In genomic region chr6:7844802-7845679, GRCm38 (mm10) we compare ENCODE assay signal across 7 mouse cellular contexts. TPM values are rescaled to one million over a fixed set of nuclear protein-coding genes. Genes with fewer than 3 reads are reported as not detected.
A peak's percentile ranks its signal among the peaks of the same experiment; 100 is the strongest.
DNase-seq lines count a peak whose midpoint lies in the region; TF ChIP-seq lines count a peak whose summit lies in the region.

C1galt1 (plus strand) TSS chr6:7844842.

- no peaks in the 10 kb centered on the region for H3K27me3 ChIP-seq in E14TG2a.4 (ENCODE audit: insufficient read depth, low read length)
- H3K27me3 ChIP-seq in forebrain, embryonic 10.5 days (ENCODE audit: poor library complexity, severe bottlenecking): no peaks in the 10 kb centered on the region
- no peaks in the 10 kb centered on the region for H3K27me3 ChIP-seq in hindbrain, embryonic 10.5 days (ENCODE audit: insufficient read depth, poor library complexity, severe bottlenecking)
- H3K27me3 ChIP-seq in megakaryocyte, embryonic 14.5 days (replicated peaks): no peaks in the 10 kb centered on the region
- H3K27me3 ChIP-seq in splenic B cell, adult 2 months (ENCODE audit: control insufficient read depth, insufficient read depth, low read length, poor library complexity, severe bottlenecking): no peaks in the 10 kb centered on the region

- peaks cover 41% of the 10 kb centered on the region for H3K4me1 ChIP-seq in E14TG2a.4 (replicated peaks; ENCODE audit: low read depth, low read length)
- peaks cover 31% of the 10 kb centered on the region for H3K4me1 ChIP-seq in forebrain, embryonic 10.5 days
- H3K4me1 ChIP-seq in hindbrain, embryonic 10.5 days (replicated peaks): peaks cover 25% of the 10 kb centered on the region
- peaks cover 44% of the 10 kb centered on the region for H3K4me1 ChIP-seq in megakaryocyte, embryonic 14.5 days

- H3K9me3 ChIP-seq in E14TG2a.4 (ENCODE audit: low read length): peaks cover 8% of the 10 kb centered on the region; the same call in 1 of the 2 replicates
- no peaks in the 10 kb centered on the region for H3K9me3 ChIP-seq in forebrain, embryonic 10.5 days
- no peaks in the 10 kb centered on the region for H3K9me3 ChIP-seq in hindbrain, embryonic 10.5 days
- no peaks in the 10 kb centered on the region for H3K9me3 ChIP-seq in megakaryocyte, embryonic 14.5 days

- peak; percentile 64 for DNase-seq in ZHBTc4 (ENCODE audit: low read depth, low spot score)
- no peak for DNase-seq in forebrain, embryonic 10.5 days (ENCODE audit: extremely low spot score, low spot score)
- DNase-seq in hindbrain, embryonic 10.5 days (ENCODE audit: low spot score): no peak
- DNase-seq in left cerebral cortex, postnatal 14 days (ENCODE audit: low spot score in 2 of 2): no peak
- peak; percentile 79 for DNase-seq in splenic B cell, adult 2 months (ENCODE audit: low read depth, low spot score)

- intact Hi-C loops in left cerebral cortex, postnatal 14 days (cut with DNase I): loop anchor here (5.0 to 10.0 kb wide), 2 partner anchors 200 to 332 kb away; no protein-coding TSS in a partner anchor

- no peak for TF ChIP-seq CTCF in E14TG2a.4 (conservative IDR thresholded peaks at IDR 0.05; ENCODE audit: low read length)

- H3K27ac ChIP-seq in forebrain, embryonic 10.5 days: peak within 1 kb of the TSS; percentile 96
- peak within 1 kb of the TSS; percentile 96 for H3K27ac ChIP-seq in hindbrain, embryonic 10.5 days

- WGBS in forebrain, embryonic 10.5 days: under 1% methylated on average over 70 of the region's 93 CpGs
- WGBS in hindbrain, embryonic 10.5 days: under 1% methylated on average over 73 of the region's 93 CpGs

- H3K4me3 ChIP-seq in E14TG2a.4 (replicated peaks; ENCODE audit: low read length): peak within 1 kb of the TSS; percentile 84
- peak within 1 kb of the TSS; percentile 79 for H3K4me3 ChIP-seq in forebrain, embryonic 10.5 days
- H3K4me3 ChIP-seq in hindbrain, embryonic 10.5 days: peak within 1 kb of the TSS; percentile 79
- peak within 1 kb of the TSS; percentile 95 for H3K4me3 ChIP-seq in megakaryocyte, embryonic 14.5 days (replicated peaks)

- no peaks in the 10 kb centered on the region for H3K36me3 ChIP-seq in E14TG2a.4 (ENCODE audit: insufficient read depth, low read length)
- no peaks in the 10 kb centered on the region for H3K36me3 ChIP-seq in forebrain, embryonic 10.5 days (replicated peaks)
- H3K36me3 ChIP-seq in hindbrain, embryonic 10.5 days: no peaks in the 10 kb centered on the region
- peaks cover under 1% of the 10 kb centered on the region for H3K36me3 ChIP-seq in megakaryocyte, embryonic 14.5 days (replicated peaks; ENCODE audit: low read length)
- no peaks in the 10 kb centered on the region for H3K36me3 ChIP-seq in splenic B cell, adult 2 months (ENCODE audit: control insufficient read depth, insufficient read depth, low read length, poor library complexity, severe bottlenecking)

RNA-seq across cellular contexts. Expression of gene C1galt1, which starts in this region (rescaled TPM):
- 2.1 and 2.2 TPM in 2 replicates for polyA plus RNA-seq in forebrain, embryonic 10.5 days (2016; fragmentation: Nextera tagmentation; extraction: Ambion mirVana)
- 1.4 and 1.7 TPM in 2 replicates for polyA plus RNA-seq in hindbrain, embryonic 10.5 days (2016; fragmentation: Nextera tagmentation; extraction: Ambion mirVana)
- 10 to 100 TPM; 14.6 to 17.2 TPM for total RNA-seq in left cerebral cortex, postnatal 14 days (2021)
- polyA plus RNA-seq in megakaryocyte, embryonic 14.5 days (2012; ENCODE audit: insufficient read depth, low replicate concordance): 1.5 and 1.9 TPM in 2 replicates

Comparison
In these comparisons a context has a peak if more than half of its experiments do, and no peak if none do; other contexts are left out.
1. DNase-seq: peak in ZHBTc4 (single experiment) and splenic B cell, adult 2 months (single experiment); none in forebrain, embryonic 10.5 days (single experiment), hindbrain, embryonic 10.5 days (single experiment) and left cerebral cortex, postnatal 14 days (0 of 2).
2. Peak in every context shown above with its lines, with median percentiles within 50 percentile points of each other: H3K4me3 ChIP-seq.